Comparison of ENCODE assay signal across 13 mouse cellular contexts in genomic region chr17:83274101-83274500, GRCm38 (mm10). TPM values are rescaled to one million over a fixed set of nuclear protein-coding genes. Genes with fewer than 3 reads are reported as not detected.
DNase-seq lines count a peak whose midpoint lies in the region; ATAC-seq and TF ChIP-seq lines count a peak whose summit lies in the region.
"Had no signal": no experiment of that assay in that cellular context is flagged by ENCODE, and none has a peak within 500 bp of the region (broad histone marks: within the 10 kb centered on the region; RNA-seq: fewer than 3 reads in every experiment).

No protein-coding gene starts in this region.

- no peak for TF ChIP-seq EP300 in heart, postnatal 0 days (IDR thresholded peaks at IDR 0.05; ENCODE audit: low read depth)

- H3K9ac ChIP-seq in limb, embryonic 13.5 days, result no peak overlapping the region
- no peak overlapping the region for H3K9ac ChIP-seq in embryonic facial prominence, embryonic 14.5 days (ENCODE audit: low read depth, low read length)
- no peak overlapping the region for H3K9ac ChIP-seq in heart, postnatal 0 days (replicated peaks; ENCODE audit: low read depth, low read length)
- no peak overlapping the region for H3K9ac ChIP-seq in liver, embryonic 13.5 days
- H3K9ac ChIP-seq: hindbrain, embryonic 12.5 days had no signal

- no peak overlapping the region for H3K4me3 ChIP-seq in limb, embryonic 13.5 days
- H3K4me3 ChIP-seq in limb, embryonic 10.5 days, result no peak overlapping the region
- no peak overlapping the region for H3K4me3 ChIP-seq in embryonic facial prominence, embryonic 14.5 days (ENCODE audit: low read depth, low read length)
- H3K4me3 ChIP-seq in heart, postnatal 0 days (ENCODE audit: low read depth, low read length), result no peak overlapping the region
- H3K4me3 ChIP-seq in liver, embryonic 13.5 days (replicated peaks), result no peak overlapping the region
- H3K4me3 ChIP-seq: hindbrain, embryonic 12.5 days; myocyte had no signal

- no peak for ATAC-seq in limb, embryonic 13.5 days (ENCODE audit: low FRiP score, low read depth)
- ATAC-seq in embryonic facial prominence, embryonic 14.5 days (ENCODE audit: low read depth), result no peak
- no peak for ATAC-seq in heart, postnatal 0 days (ENCODE audit: insufficient read depth, low read depth)
- no peak for ATAC-seq in liver, embryonic 13.5 days (ENCODE audit: low read depth)
- ATAC-seq in frontal cortex, adult (ENCODE audit: low TSS enrichment), result no peak

- H3K36me3 ChIP-seq in limb, embryonic 13.5 days, result no peaks in the 10 kb centered on the region
- no peaks in the 10 kb centered on the region for H3K36me3 ChIP-seq in limb, embryonic 10.5 days
- no peaks in the 10 kb centered on the region for H3K36me3 ChIP-seq in embryonic facial prominence, embryonic 14.5 days (ENCODE audit: control insufficient read depth, insufficient read depth, low read length)
- no peaks in the 10 kb centered on the region for H3K36me3 ChIP-seq in heart, postnatal 0 days (replicated peaks; ENCODE audit: control insufficient read depth, insufficient read depth, low read length)
- H3K36me3 ChIP-seq in liver, embryonic 13.5 days, result no peaks in the 10 kb centered on the region
- H3K36me3 ChIP-seq: hindbrain, embryonic 12.5 days had no signal

- 43% methylated on average over 4 of the region's 4 CpGs for WGBS in limb, embryonic 13.5 days
- 58% methylated on average over 4 of the region's 4 CpGs for WGBS in limb, embryonic 10.5 days
- 35% methylated on average over 4 of the region's 4 CpGs for WGBS in embryonic facial prominence, embryonic 14.5 days
- 33% methylated on average over 4 of the region's 4 CpGs for WGBS in heart, postnatal 0 days
- WGBS in liver, embryonic 13.5 days (ENCODE audit: insufficient replicate concordance), result 13% methylated on average over 4 of the region's 4 CpGs

- H3K4me2 ChIP-seq in limb, embryonic 13.5 days (replicated peaks), result peak overlapping the region; percentile 48; the same call in 1 of the 2 replicates
- H3K4me2 ChIP-seq in embryonic facial prominence, embryonic 14.5 days (ENCODE audit: low read depth, low read length), result peak overlapping the region; percentile 34; the same call in 1 of the 2 replicates
- peak overlapping the region; percentile 32; the same call in 1 of the 2 replicates for H3K4me2 ChIP-seq in heart, postnatal 0 days (ENCODE audit: low read depth, low read length)
- peak overlapping the region; percentile 39; the same call in 1 of the 2 replicates for H3K4me2 ChIP-seq in liver, embryonic 13.5 days

- TF ChIP-seq CTCF in heart, postnatal 0 days (IDR thresholded peaks at IDR 0.05; ENCODE audit: low read depth), result no peak

- H3K27me3 ChIP-seq in limb, embryonic 13.5 days, result peaks cover 33% of the 10 kb centered on the region
- peaks cover 35% of the 10 kb centered on the region for H3K27me3 ChIP-seq in limb, embryonic 10.5 days (ENCODE audit: low read depth, poor library complexity, severe bottlenecking)
- H3K27me3 ChIP-seq in embryonic facial prominence, embryonic 14.5 days (replicated peaks; ENCODE audit: control insufficient read depth, insufficient read depth, low read length), result no peaks in the 10 kb centered on the region
- H3K27me3 ChIP-seq in heart, postnatal 0 days (ENCODE audit: control insufficient read depth, insufficient read depth, low read length), result no peaks in the 10 kb centered on the region
- H3K27me3 ChIP-seq in liver, embryonic 13.5 days, result peaks cover 56% of the 10 kb centered on the region

- DNase-seq in limb, embryonic 10.5 days (ENCODE audit: low spot score), result no peak
- DNase-seq in embryonic facial prominence, embryonic 14.5 days (ENCODE audit: low spot score), result no peak
- DNase-seq in heart, postnatal 0 days (ENCODE audit: low spot score), result peak; percentile 30
- DNase-seq in liver, embryonic 13.5 days, result no peak
- no peak for DNase-seq in MN1 (ENCODE audit: low spot score)
- no peak for DNase-seq in gastrocnemius, postnatal 4 days (ENCODE audit: low spot score in 2 of 2)
- DNase-seq: cerebellum, adult 11-12 months; lung, postnatal 36 days; thymus, postnatal 25 days had no signal

- no peaks in the 10 kb centered on the region for H3K9me3 ChIP-seq in limb, embryonic 13.5 days
- no peaks in the 10 kb centered on the region for H3K9me3 ChIP-seq in limb, embryonic 10.5 days (replicated peaks)
- no peaks in the 10 kb centered on the region for H3K9me3 ChIP-seq in embryonic facial prominence, embryonic 14.5 days (ENCODE audit: control insufficient read depth, low read length)
- no peaks in the 10 kb centered on the region for H3K9me3 ChIP-seq in heart, postnatal 0 days (replicated peaks; ENCODE audit: control insufficient read depth, low read length)
- no peaks in the 10 kb centered on the region for H3K9me3 ChIP-seq in liver, embryonic 13.5 days (replicated peaks)
- H3K9me3 ChIP-seq: hindbrain, embryonic 12.5 days had no signal

- H3K27ac ChIP-seq in limb, embryonic 13.5 days, result no peak overlapping the region; the same call in 1 of the 2 replicates
- no peak overlapping the region for H3K27ac ChIP-seq in limb, embryonic 10.5 days
- no peak overlapping the region for H3K27ac ChIP-seq in embryonic facial prominence, embryonic 14.5 days (replicated peaks; ENCODE audit: low read depth, low read length)
- peak overlapping the region; percentile 54; the same call in 1 of the 2 replicates for H3K27ac ChIP-seq in heart, postnatal 0 days (ENCODE audit: low read depth)
- peak overlapping the region; percentile 54; the same call in 1 of the 2 replicates for H3K27ac ChIP-seq in liver, embryonic 13.5 days
- H3K27ac ChIP-seq: hindbrain, embryonic 12.5 days had no signal

- H3K4me1 ChIP-seq in limb, embryonic 13.5 days, result peaks cover 49% of the 10 kb centered on the region
- peaks cover 54% of the 10 kb centered on the region for H3K4me1 ChIP-seq in limb, embryonic 10.5 days
- H3K4me1 ChIP-seq in embryonic facial prominence, embryonic 14.5 days (ENCODE audit: control insufficient read depth, insufficient read depth, low read length), result peaks cover 25% of the 10 kb centered on the region
- peaks cover 28% of the 10 kb centered on the region for H3K4me1 ChIP-seq in heart, postnatal 0 days (ENCODE audit: control insufficient read depth, insufficient read depth)
- peaks cover 44% of the 10 kb centered on the region for H3K4me1 ChIP-seq in liver, embryonic 13.5 days (replicated peaks)

RNA-seq across cellular contexts. Expression of gene Pkdcc, which starts 59.0 kb away (rescaled TPM):
- 12.9 and 15.8 TPM in 2 replicates for polyA plus RNA-seq in limb, embryonic 13.5 days (2015; fragmentation: Nextera tagmentation; extraction: Ambion mirVana)
- polyA plus RNA-seq in limb, embryonic 10.5 days (2016; fragmentation: Nextera tagmentation; extraction: Ambion mirVana), result 32.4 and 34.8 TPM in 2 replicates
- polyA plus RNA-seq in embryonic facial prominence, embryonic 14.5 days (2014; fragmentation: Nextera tagmentation; extraction: Ambion mirVana), result 26.2 and 29.9 TPM in 2 replicates
- total RNA-seq in heart, postnatal 0 days (2014; rRNA removed; ENCODE audit: low replicate concordance), result 73.6 and 100 TPM in 2 replicates
- 5.5 and 7.8 TPM in 2 replicates for polyA plus RNA-seq in heart, postnatal 0 days (2015; fragmentation: Nextera tagmentation; extraction: Ambion mirVana)
- 2.6 and 3.5 TPM in 2 replicates for polyA plus RNA-seq in liver, embryonic 13.5 days (2015; fragmentation: Nextera tagmentation; extraction: Ambion mirVana)
- total RNA-seq in gastrocnemius, postnatal 4 days (2021), result 10 to 100 TPM; 42.7 to 46.8 TPM

Comparison
In these comparisons a context has a peak if more than half of its experiments do, and no peak if none do; other contexts are left out.
1. H3K27ac ChIP-seq: peak in heart, postnatal 0 days (single experiment) and liver, embryonic 13.5 days (single experiment); none in limb, embryonic 13.5 days (single experiment), limb, embryonic 10.5 days (single experiment) and embryonic facial prominence, embryonic 14.5 days (single experiment).
2. Peak in every context shown above with its lines, with median percentiles within 50 percentile points of each other: H3K4me2 ChIP-seq.